Mouse (Mus musculus) heart, postnatal 0 days (tissue): ENCODE data around the gene Asprv1.

ENCODE experiments used
- CTCF ChIP-seq: IDR thresholded peaks from 2 replicates; pipeline ENCODE4 v1.5.1; 2016; ENCODE audit warnings: antibody characterized with exemption, control low read depth, low read depth
- EP300 ChIP-seq: IDR thresholded peaks from 2 replicates; pipeline ENCODE4 v1.6.1; 2016; ENCODE audit warnings: antibody characterized with exemption, low read depth

DNA sequence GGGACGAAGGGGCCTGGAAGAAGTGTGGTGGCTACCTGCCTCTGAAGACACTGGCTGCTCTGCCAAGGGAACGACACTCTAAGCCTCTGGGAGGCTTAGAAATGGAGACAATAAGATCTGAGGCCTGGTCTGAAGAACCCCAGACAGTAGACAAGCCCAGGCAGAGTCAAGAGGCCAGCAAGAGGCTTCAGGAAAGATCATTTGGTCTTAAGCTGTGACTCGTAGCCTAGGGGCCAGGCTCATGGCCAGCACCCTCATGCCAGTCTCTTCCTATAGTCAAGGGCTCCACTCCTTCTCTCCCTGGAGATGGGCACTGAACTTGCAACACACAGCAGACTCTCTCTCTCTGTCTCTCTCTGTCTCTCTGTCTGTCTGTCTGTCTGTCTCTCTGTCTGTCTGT lies 12.2 kb downstream of the Asprv1 start:
- no peak for TF ChIP-seq CTCF
- TF ChIP-seq EP300: no peak
